Mouse (Mus musculus) bone marrow, adult 2 months (tissue): ENCODE measurements around the gene Msl2.

Source experiments
- CTCF ChIP-seq: fragments of 200-500 bp; IDR thresholded peaks from 2 replicates; pipeline ENCODE4 v1.5.1; 2011; ENCODE audit warnings: low read length, control low read depth; ENCODE audit not compliant: control insufficient read depth, insufficient read depth
- POLR2A ChIP-seq: fragments of 200-500 bp; IDR thresholded peaks from 2 replicates; pipeline ENCODE4 v1.6.1; 2011; ENCODE audit warnings: low read depth, mild to moderate bottlenecking, control low read depth, low read length, borderline replicate concordance; ENCODE audit not compliant: control insufficient read depth

GRCm38 (mm10) chr9:101102288-101102687 lies 28.4 kb downstream of the Msl2 start:
- TF ChIP-seq CTCF (no peak), POLR2A (no peak)
